Mouse (Mus musculus): Measurements from ENCODE around the gene Calr3. TPM values are rescaled to one million over a fixed set of nuclear protein-coding genes. Genes with fewer than 3 reads are reported as not detected.

Gene Calr3
- polyA plus RNA-seq, 2 experiments, result 0.62 to 1.7 TPM

DNA sequence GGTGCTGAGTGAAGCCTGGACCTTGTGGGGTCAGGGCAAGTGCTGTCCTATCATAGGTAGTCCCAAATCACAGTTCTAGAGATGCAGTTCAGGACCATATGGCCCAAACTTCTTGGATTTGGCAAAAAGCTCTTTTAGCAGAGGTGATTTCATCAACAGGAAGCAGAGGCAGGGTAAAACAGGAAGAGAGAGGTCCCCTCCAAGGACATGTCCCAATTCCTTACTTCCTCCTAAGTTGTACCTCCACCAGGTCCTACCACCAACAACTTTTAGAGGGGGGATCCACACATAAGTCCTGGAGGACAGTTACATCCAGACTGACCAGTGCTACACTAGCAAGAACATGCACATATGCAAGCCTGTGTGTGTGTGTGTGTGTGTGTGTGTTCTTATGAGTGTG lies 43.3 kb upstream of the Calr3 start:
- Histone ChIP-seq H3K36me3 (ENCODE audit: control insufficient read depth, insufficient read depth, low read length) (peaks cover 65% of the 10 kb centered on the region), H3K27ac (replicated peaks; ENCODE audit: low read depth, low read length) (no peak overlapping the region), H3K4me2 (replicated peaks; ENCODE audit: low read depth, low read length, severe bottlenecking) (no peak overlapping the region), H3K9ac (ENCODE audit: low read depth, low read length, severe bottlenecking) (no peak overlapping the region), H3K9me3 (ENCODE audit: control insufficient read depth, low read length) (no peaks in the 10 kb centered on the region), H3K27me3 (ENCODE audit: control insufficient read depth, insufficient read depth, low read length) (no peaks in the 10 kb centered on the region), H3K4me1 (ENCODE audit: control insufficient read depth, insufficient read depth, low read length) (peaks cover 6% of the 10 kb centered on the region), H3K4me3 (replicated peaks; ENCODE audit: low read length) (no peak overlapping the region)
- TF ChIP-seq POLR2A (IDR thresholded peaks at IDR 0.05; ENCODE audit: borderline replicate concordance, extremely low read depth, insufficient read depth, insufficient read length), result no peak
- no peak for DNase-seq (ENCODE audit: low spot score)
- no peak for ATAC-seq (ENCODE audit: low FRiP score, low read depth)

DNA sequence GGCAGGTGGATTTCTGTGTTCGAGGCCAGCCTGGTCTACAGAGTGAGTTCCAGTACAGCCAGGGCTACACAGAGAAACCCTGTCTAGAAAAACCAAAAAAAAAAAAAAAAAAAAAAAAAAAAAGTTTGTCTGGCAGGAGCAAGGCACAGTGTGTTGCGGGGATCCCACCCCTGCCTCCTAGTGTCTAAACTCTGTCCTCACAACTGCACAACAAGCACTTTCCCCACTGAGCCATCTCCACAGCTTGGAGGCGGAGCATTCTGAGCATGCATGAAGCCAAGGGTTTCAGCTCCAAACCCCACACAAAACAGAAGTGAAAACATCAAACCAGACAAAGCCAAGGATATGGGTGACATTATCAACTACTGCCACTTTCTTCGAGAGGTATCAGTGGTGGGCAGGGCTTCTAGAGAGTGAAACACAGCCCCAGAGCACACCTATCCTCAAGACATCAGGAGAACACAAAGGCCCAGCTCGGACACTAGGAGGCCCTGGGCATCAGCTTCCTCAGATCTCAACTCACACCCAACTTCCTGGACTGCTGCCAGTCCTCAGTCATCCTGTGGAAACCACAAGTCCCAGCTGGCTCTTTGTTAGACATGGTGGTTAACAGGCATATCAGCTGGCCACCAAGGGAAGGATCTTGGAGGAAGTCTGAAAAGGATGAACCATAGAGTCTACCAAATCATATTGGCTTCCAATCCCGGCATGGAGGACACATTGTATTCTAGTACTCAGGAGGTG lies 42.0 kb upstream of the Calr3 start:
- Histone ChIP-seq H3K4me1 (ENCODE audit: control insufficient read depth, insufficient read depth, low read length) (no peaks in the 10 kb centered on the region), H3K4me3 (replicated peaks; ENCODE audit: low read length) (no peak overlapping the region), H3K4me2 (replicated peaks; ENCODE audit: low read depth, low read length, severe bottlenecking) (no peak overlapping the region), H3K27me3 (ENCODE audit: control insufficient read depth, insufficient read depth, low read length) (no peaks in the 10 kb centered on the region), H3K9me3 (ENCODE audit: control insufficient read depth, low read length) (no peaks in the 10 kb centered on the region), H3K27ac (replicated peaks; ENCODE audit: low read depth, low read length) (no peak overlapping the region), H3K36me3 (ENCODE audit: control insufficient read depth, insufficient read depth, low read length) (peaks cover 72% of the 10 kb centered on the region), H3K9ac (ENCODE audit: low read depth, low read length, severe bottlenecking) (no peak overlapping the region)
- no peak for TF ChIP-seq POLR2A (IDR thresholded peaks at IDR 0.05; ENCODE audit: borderline replicate concordance, extremely low read depth, insufficient read depth, insufficient read length)
- DNase-seq (ENCODE audit: low spot score), result no peak
- ATAC-seq (ENCODE audit: low FRiP score, low read depth), result no peak
- WGBS, result 84% methylated on average over 6 of the region's 6 CpGs

DNA sequence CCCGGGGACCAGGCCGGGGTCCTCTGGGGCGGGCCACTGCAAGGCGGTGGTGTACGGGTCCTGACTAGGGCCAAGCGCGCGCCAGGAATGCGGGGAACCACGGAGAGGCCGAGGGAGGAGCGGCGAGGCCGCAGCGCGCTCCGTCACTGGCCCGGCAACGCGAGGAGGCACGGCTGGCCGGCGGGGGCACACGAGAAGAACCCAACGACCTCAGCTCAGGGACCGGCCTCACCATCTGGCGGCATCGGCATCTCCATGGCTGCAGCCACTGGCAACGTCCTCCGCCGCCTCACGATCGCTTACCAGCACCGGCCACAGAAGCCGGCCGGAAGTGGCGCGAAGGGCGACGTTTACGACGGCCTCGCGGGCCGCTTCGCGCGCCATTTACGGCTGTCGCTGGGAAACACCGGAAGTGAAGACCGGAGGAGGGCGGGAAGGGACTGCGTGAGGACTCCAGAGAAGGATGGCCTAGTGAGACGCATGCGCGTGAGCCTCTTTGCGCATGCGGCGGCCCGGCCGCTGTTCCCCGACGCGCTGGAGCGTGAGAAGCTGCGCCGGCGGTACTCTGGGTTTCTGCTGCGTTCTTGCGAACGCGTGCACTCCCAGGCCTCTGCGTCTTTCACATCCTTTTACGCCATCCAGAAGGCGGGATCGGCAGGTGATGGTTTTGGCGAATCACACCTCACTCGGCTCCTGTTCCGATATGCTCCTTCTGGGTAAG lies 31.3 kb upstream of the Calr3 start, which contains the start of gene Cherp:
Gene Cherp (minus strand): TSS at position 401 of the 721 bp plus-strand sequence.
- H3K27me3 ChIP-seq (ENCODE audit: control insufficient read depth, insufficient read depth, low read length), result no peaks in the 10 kb centered on the region
- ATAC-seq (ENCODE audit: low FRiP score, low read depth) (peak; percentile 96), DNase-seq (ENCODE audit: low spot score) (peak; percentile 98)
- TF ChIP-seq POLR2A (IDR thresholded peaks at IDR 0.05; ENCODE audit: borderline replicate concordance, extremely low read depth, insufficient read depth, insufficient read length), result peak; percentile 66; the same call in 1 of the 2 replicates
- H3K4me1 ChIP-seq (ENCODE audit: control insufficient read depth, insufficient read depth, low read length), result peaks cover 11% of the 10 kb centered on the region
- H3K9me3 ChIP-seq (ENCODE audit: control insufficient read depth, low read length), result peaks cover 3% of the 10 kb centered on the region; the same call in 1 of the 2 replicates
- H3K4me3 ChIP-seq (replicated peaks; ENCODE audit: low read length), result peak within 1 kb of the TSS; percentile 89
- H3K9ac ChIP-seq (ENCODE audit: low read depth, low read length, severe bottlenecking), result peak within 1 kb of the TSS; percentile 80
- H3K27ac ChIP-seq (replicated peaks; ENCODE audit: low read depth, low read length), result peak within 1 kb of the TSS; percentile 78
- WGBS, result under 1% methylated on average over 76 of the region's 80 CpGs
- H3K36me3 ChIP-seq (ENCODE audit: control insufficient read depth, insufficient read depth, low read length), result peaks cover 34% of the 10 kb centered on the region
- peak within 1 kb of the TSS; percentile 93 for H3K4me2 ChIP-seq (replicated peaks; ENCODE audit: low read depth, low read length, severe bottlenecking)

DNA sequence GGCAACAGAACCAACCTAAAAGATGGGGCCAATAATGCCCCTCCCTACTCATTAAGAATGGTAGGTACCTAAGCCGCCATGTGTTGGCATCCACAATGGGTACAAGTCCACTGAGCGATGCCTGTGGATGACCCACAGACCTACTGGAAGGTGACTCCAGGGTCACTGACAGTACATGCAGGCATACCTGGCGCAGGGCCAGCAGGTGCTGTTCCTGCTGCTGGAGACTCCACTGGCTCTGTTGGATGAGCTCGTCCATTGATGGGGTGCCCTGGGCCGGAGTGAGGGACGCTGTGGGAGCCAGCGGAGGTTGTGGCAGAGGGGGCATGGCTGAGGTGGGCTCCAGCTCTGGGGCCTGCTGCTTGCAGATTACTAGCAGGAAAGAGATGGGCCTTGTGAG lies 27.0 kb upstream of the Calr3 start:
- no peak overlapping the region for H3K27ac ChIP-seq (replicated peaks; ENCODE audit: low read depth, low read length)
- H3K27me3 ChIP-seq (ENCODE audit: control insufficient read depth, insufficient read depth, low read length), result no peaks in the 10 kb centered on the region
- no peak for TF ChIP-seq POLR2A (IDR thresholded peaks at IDR 0.05; ENCODE audit: borderline replicate concordance, extremely low read depth, insufficient read depth, insufficient read length)
- no peak for ATAC-seq (ENCODE audit: low FRiP score, low read depth)
- peaks cover 5% of the 10 kb centered on the region for H3K4me1 ChIP-seq (ENCODE audit: control insufficient read depth, insufficient read depth, low read length)
- WGBS, result 88% methylated on average over 7 of the region's 7 CpGs
- DNase-seq (ENCODE audit: low spot score), result no peak
- no peak overlapping the region for H3K9ac ChIP-seq (ENCODE audit: low read depth, low read length, severe bottlenecking)
- no peaks in the 10 kb centered on the region for H3K9me3 ChIP-seq (ENCODE audit: control insufficient read depth, low read length)
- peaks cover 77% of the 10 kb centered on the region for H3K36me3 ChIP-seq (ENCODE audit: control insufficient read depth, insufficient read depth, low read length)
- no peak overlapping the region for H3K4me2 ChIP-seq (replicated peaks; ENCODE audit: low read depth, low read length, severe bottlenecking)
- no peak overlapping the region for H3K4me3 ChIP-seq (replicated peaks; ENCODE audit: low read length)

DNA sequence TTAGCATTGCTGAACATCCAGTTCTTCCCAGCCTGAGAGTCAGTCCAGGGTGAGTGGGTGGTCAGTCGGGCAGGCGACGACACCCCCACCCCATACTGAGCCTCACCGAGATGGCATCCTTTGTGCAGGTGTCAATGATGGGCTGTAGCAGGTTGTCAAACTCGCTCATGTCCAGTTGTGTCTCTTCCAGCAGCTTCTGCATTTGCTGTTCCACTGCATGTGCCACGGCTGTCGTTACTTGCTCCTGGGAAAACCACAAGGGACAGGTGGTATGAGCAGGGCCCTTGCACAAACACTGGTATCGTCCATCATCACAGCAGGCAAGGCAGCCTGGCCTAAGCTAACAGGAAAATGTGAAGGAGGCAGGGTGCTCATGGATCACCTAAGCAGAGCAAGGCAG lies 26.3 kb upstream of the Calr3 start:
- no peak overlapping the region for H3K9ac ChIP-seq (ENCODE audit: low read depth, low read length, severe bottlenecking)
- H3K4me1 ChIP-seq (ENCODE audit: control insufficient read depth, insufficient read depth, low read length), result peaks cover 5% of the 10 kb centered on the region; the same call in 1 of the 2 replicates
- WGBS, result 94% methylated on average over 6 of the region's 8 CpGs
- no peaks in the 10 kb centered on the region for H3K9me3 ChIP-seq (ENCODE audit: control insufficient read depth, low read length)
- no peak for TF ChIP-seq POLR2A (IDR thresholded peaks at IDR 0.05; ENCODE audit: borderline replicate concordance, extremely low read depth, insufficient read depth, insufficient read length)
- no peak overlapping the region for H3K4me3 ChIP-seq (replicated peaks; ENCODE audit: low read length)
- H3K4me2 ChIP-seq (replicated peaks; ENCODE audit: low read depth, low read length, severe bottlenecking), result no peak overlapping the region
- ATAC-seq (ENCODE audit: low FRiP score, low read depth) (no peak), DNase-seq (ENCODE audit: low spot score) (no peak)
- no peak overlapping the region for H3K27ac ChIP-seq (replicated peaks; ENCODE audit: low read depth, low read length)
- H3K27me3 ChIP-seq (ENCODE audit: control insufficient read depth, insufficient read depth, low read length), result no peaks in the 10 kb centered on the region
- H3K36me3 ChIP-seq (ENCODE audit: control insufficient read depth, insufficient read depth, low read length), result peaks cover 84% of the 10 kb centered on the region

Data from limb, embryonic 14.5 days (tissue).